13 mouse cellular contexts compared by ENCODE assay signal in genomic region chrX:38734916-38735880, GRCm38 (mm10). TPM values are rescaled to one million over a fixed set of nuclear protein-coding genes. Genes with fewer than 3 reads are reported as not detected.
A peak's percentile ranks its signal among the peaks of the same experiment; 100 is the strongest.
DNase-seq lines count a peak whose midpoint lies in the region; ATAC-seq lines count a peak whose summit lies in the region.
"Had no signal": no experiment of that assay in that cellular context is flagged by ENCODE, and none has a peak within 500 bp of the region (broad histone marks: within the 10 kb centered on the region; RNA-seq: fewer than 3 reads in every experiment).

No protein-coding gene starts in this region.

- no peak overlapping the region for H3K27ac ChIP-seq in hindbrain, embryonic 16.5 days (ENCODE audit: low read depth, low read length)
- H3K27ac ChIP-seq in hindbrain, embryonic 10.5 days = no peak overlapping the region
- H3K27ac ChIP-seq in midbrain, embryonic 15.5 days = peak overlapping the region; percentile 28; the same call in 1 of the 2 replicates
- no peak overlapping the region for H3K27ac ChIP-seq in midbrain, embryonic 11.5 days (ENCODE audit: low read depth, low read length)
- H3K27ac ChIP-seq in intestine, embryonic 15.5 days = no peak overlapping the region
- H3K27ac ChIP-seq: heart, adult 2 months; lung, embryonic 15.5 days had no signal

- no peaks in the 10 kb centered on the region for H3K27me3 ChIP-seq in hindbrain, embryonic 16.5 days (replicated peaks; ENCODE audit: control insufficient read depth, insufficient read depth, low read length)
- H3K27me3 ChIP-seq in hindbrain, embryonic 10.5 days (ENCODE audit: insufficient read depth, poor library complexity, severe bottlenecking) = no peaks in the 10 kb centered on the region
- H3K27me3 ChIP-seq in midbrain, embryonic 15.5 days (replicated peaks) = no peaks in the 10 kb centered on the region
- no peaks in the 10 kb centered on the region for H3K27me3 ChIP-seq in midbrain, embryonic 11.5 days (ENCODE audit: control insufficient read depth, insufficient read depth, low read length)
- no peaks in the 10 kb centered on the region for H3K27me3 ChIP-seq in intestine, embryonic 15.5 days (replicated peaks)
- H3K27me3 ChIP-seq: lung, embryonic 15.5 days had no signal

- no peak overlapping the region for H3K4me3 ChIP-seq in hindbrain, embryonic 16.5 days (ENCODE audit: low read length)
- H3K4me3 ChIP-seq in hindbrain, embryonic 10.5 days = no peak overlapping the region
- no peak overlapping the region for H3K4me3 ChIP-seq in midbrain, embryonic 15.5 days
- H3K4me3 ChIP-seq in midbrain, embryonic 11.5 days (ENCODE audit: low read depth, low read length) = no peak overlapping the region
- no peak overlapping the region for H3K4me3 ChIP-seq in intestine, embryonic 15.5 days (replicated peaks)
- H3K4me3 ChIP-seq: heart, adult 2 months; lung, embryonic 15.5 days had no signal

- DNase-seq in hindbrain, embryonic 10.5 days (ENCODE audit: low spot score) = no peak
- DNase-seq in midbrain, embryonic 11.5 days (ENCODE audit: low spot score, missing footprints) = no peak
- DNase-seq in adrenal gland, postnatal 36 days = peak; percentile 57 to 58
- DNase-seq in cerebellum, adult 9-10 months = no peak
- DNase-seq in cerebellum, adult 18-20 months = no peak
- DNase-seq: heart, adult 2 months; kidney, adult 11 months had no signal

- no peak overlapping the region for H3K9ac ChIP-seq in hindbrain, embryonic 16.5 days (ENCODE audit: low read depth, low read length)
- no peak overlapping the region for H3K9ac ChIP-seq in midbrain, embryonic 15.5 days
- H3K9ac ChIP-seq in midbrain, embryonic 11.5 days (ENCODE audit: low read length) = no peak overlapping the region
- H3K9ac ChIP-seq in intestine, embryonic 15.5 days = no peak overlapping the region
- H3K9ac ChIP-seq: lung, embryonic 15.5 days had no signal

- H3K36me3 ChIP-seq in hindbrain, embryonic 16.5 days (ENCODE audit: control insufficient read depth, insufficient read depth, low read length) = no peaks in the 10 kb centered on the region
- H3K36me3 ChIP-seq in hindbrain, embryonic 10.5 days = no peaks in the 10 kb centered on the region
- no peaks in the 10 kb centered on the region for H3K36me3 ChIP-seq in midbrain, embryonic 15.5 days (replicated peaks)
- no peaks in the 10 kb centered on the region for H3K36me3 ChIP-seq in midbrain, embryonic 11.5 days (ENCODE audit: control insufficient read depth, insufficient read depth, low read length)
- H3K36me3 ChIP-seq in intestine, embryonic 15.5 days = no peaks in the 10 kb centered on the region
- H3K36me3 ChIP-seq: lung, embryonic 15.5 days had no signal

- WGBS in hindbrain, embryonic 16.5 days = 47% methylated on average over 13 of the region's 13 CpGs
- WGBS in hindbrain, embryonic 10.5 days = 65% methylated on average over 13 of the region's 13 CpGs
- WGBS in midbrain, embryonic 15.5 days = 50% methylated on average over 13 of the region's 13 CpGs
- WGBS in midbrain, embryonic 11.5 days = 67% methylated on average over 13 of the region's 13 CpGs
- WGBS in intestine, embryonic 15.5 days = 58% methylated on average over 13 of the region's 13 CpGs

- H3K4me2 ChIP-seq in hindbrain, embryonic 16.5 days (ENCODE audit: low read length) = no peak overlapping the region
- H3K4me2 ChIP-seq in midbrain, embryonic 15.5 days = no peak overlapping the region
- no peak overlapping the region for H3K4me2 ChIP-seq in midbrain, embryonic 11.5 days
- no peak overlapping the region for H3K4me2 ChIP-seq in intestine, embryonic 15.5 days (replicated peaks)
- H3K4me2 ChIP-seq: lung, embryonic 15.5 days had no signal

- ATAC-seq in hindbrain, embryonic 16.5 days = peak; percentile 54
- ATAC-seq in midbrain, embryonic 15.5 days (replicated peaks) = peak; percentile 50; the same call in 1 of the 2 replicates
- no peak for ATAC-seq in midbrain, embryonic 11.5 days (ENCODE audit: low FRiP score)
- peak; percentile 15; the same call in 1 of the 2 replicates for ATAC-seq in intestine, embryonic 15.5 days

- no peaks in the 10 kb centered on the region for H3K4me1 ChIP-seq in hindbrain, embryonic 16.5 days (ENCODE audit: control insufficient read depth, insufficient read depth, low read depth, low read length)
- H3K4me1 ChIP-seq in hindbrain, embryonic 10.5 days (replicated peaks) = peaks cover 8% of the 10 kb centered on the region; the same call in 1 of the 2 replicates
- H3K4me1 ChIP-seq in midbrain, embryonic 15.5 days = no peaks in the 10 kb centered on the region
- H3K4me1 ChIP-seq in midbrain, embryonic 11.5 days (ENCODE audit: control insufficient read depth, insufficient read depth, low read length) = no peaks in the 10 kb centered on the region
- H3K4me1 ChIP-seq in intestine, embryonic 15.5 days (replicated peaks) = no peaks in the 10 kb centered on the region
- H3K4me1 ChIP-seq: lung, embryonic 15.5 days had no signal

- H3K9me3 ChIP-seq in hindbrain, embryonic 16.5 days (ENCODE audit: control insufficient read depth, low read length) = no peaks in the 10 kb centered on the region
- H3K9me3 ChIP-seq in hindbrain, embryonic 10.5 days = no peaks in the 10 kb centered on the region
- H3K9me3 ChIP-seq in midbrain, embryonic 15.5 days = no peaks in the 10 kb centered on the region
- H3K9me3 ChIP-seq in midbrain, embryonic 11.5 days (ENCODE audit: control insufficient read depth, low read length) = no peaks in the 10 kb centered on the region
- H3K9me3 ChIP-seq in intestine, embryonic 15.5 days = no peaks in the 10 kb centered on the region
- H3K9me3 ChIP-seq: lung, embryonic 15.5 days had no signal

RNA-seq across cellular contexts. Expression of gene 6030498E09Rik, which starts 37.3 kb away (rescaled TPM):
- not detected in 2 replicates for polyA plus RNA-seq in hindbrain, embryonic 16.5 days (2015; fragmentation: Nextera tagmentation; extraction: Ambion mirVana)
- not detected in 2 replicates for polyA plus RNA-seq in hindbrain, embryonic 10.5 days (2016; fragmentation: Nextera tagmentation; extraction: Ambion mirVana)
- polyA plus RNA-seq in midbrain, embryonic 15.5 days (2015; fragmentation: Nextera tagmentation; extraction: Ambion mirVana) = not detected in 2 replicates
- not detected in 2 replicates for polyA plus RNA-seq in midbrain, embryonic 11.5 days (2014; fragmentation: Nextera tagmentation; extraction: Ambion mirVana)
- total RNA-seq in adrenal gland, postnatal 36 days (2021) = under 1 TPM in 1 of 2 experiments, not detected in 1; 0.23 TPM
- 0.18 and 0.37 TPM in 2 replicates for polyA plus RNA-seq in intestine, embryonic 15.5 days (2015; fragmentation: Nextera tagmentation; extraction: Ambion mirVana)
- total RNA-seq: heart, adult 2 months had no signal
- polyA plus RNA-seq: heart, adult 2 months; lung, embryonic 15.5 days; neural tube, embryonic 11.5 days; spleen, adult 2 months had no signal

Comparison
In these comparisons a context has a peak if more than half of its experiments do, and no peak if none do; other contexts are left out.
1. DNase-seq: peak in adrenal gland, postnatal 36 days (2 of 2); none in hindbrain, embryonic 10.5 days (single experiment), midbrain, embryonic 11.5 days (single experiment), cerebellum, adult 9-10 months (single experiment) and cerebellum, adult 18-20 months (0 of 2).